Mouse (Mus musculus) G1E (cell line): ENCODE data around the gene Zfp174. TPM values are rescaled to one million over a fixed set of nuclear protein-coding genes. Genes with fewer than 3 reads are reported as not detected.

Experiments used
- ATAC-seq: 2 replicates; pipeline ENCODE4 v1.8.0; 2016; ENCODE audit warnings: mild to moderate bottlenecking; ENCODE audit not compliant: insufficient number of reproducible peaks, poor library complexity, low FRiP score, severe bottlenecking; ENCODE audit errors: extremely low read depth
- DNase-seq: peaks from one replicate; pipeline ENCODE4 v3.0.0; 2012; ENCODE audit warnings: low spot score
- H3K27me3 ChIP-seq: 2 replicates; pipeline ENCODE4 v1.6.1; 2012; ENCODE audit warnings: mild to moderate bottlenecking, low read length, inconsistent platforms; ENCODE audit not compliant: insufficient read depth
- H3K36me3 ChIP-seq: replicated peaks from 2 replicates; pipeline ENCODE3; 2012; ENCODE audit warnings: mild to moderate bottlenecking, inconsistent platforms
- H3K4me1 ChIP-seq: 2 replicates; pipeline ENCODE4 v1.6.1; 2012; ENCODE audit warnings: low read depth, low read length, inconsistent platforms, mixed read lengths; ENCODE audit not compliant: insufficient read depth
- H3K4me3 ChIP-seq: 2 replicates; pipeline ENCODE4 v1.5.1; 2012; ENCODE audit warnings: low read depth, mild to moderate bottlenecking, inconsistent platforms, low read length, moderate library complexity, mixed read lengths
- H3K9me3 ChIP-seq: replicated peaks from 2 replicates; pipeline ENCODE4 v1.6.1; 2012; ENCODE audit warnings: inconsistent platforms
- CTCF ChIP-seq: IDR thresholded peaks from 2 replicates; pipeline ENCODE4 v1.5.1; 2012; ENCODE audit warnings: low read depth, low read length, inconsistent platforms, mixed read lengths
- GATA1 ChIP-seq: IDR thresholded peaks from 2 replicates; pipeline ENCODE4 v1.6.1; 2012; ENCODE audit warnings: borderline replicate concordance, low read length, inconsistent platforms, mixed read lengths
- GATA2 ChIP-seq: IDR thresholded peaks from 2 replicates; pipeline ENCODE4 v1.6.1; 2012; ENCODE audit warnings: low read depth, low read length, inconsistent platforms, borderline replicate concordance
- POLR2AphosphoS5 ChIP-seq: IDR thresholded peaks from 2 replicates; pipeline ENCODE4 v1.6.1; 2012; ENCODE audit warnings: low read depth, low read length, inconsistent platforms; ENCODE audit not compliant: insufficient replicate concordance
- TAL1 ChIP-seq: conservative IDR thresholded peaks from 2 replicates; pipeline ENCODE4 v1.6.1; 2012; ENCODE audit warnings: low read depth, low read length, inconsistent platforms, mixed read lengths
- polyA plus RNA-seq: library from polyadenylated mRNA; stranded (reverse); fragments of >175 nt; gene quantifications from 2 replicates; pipeline ENCODE4 v1.2.3, GENCODE M21; 2012
- total RNA-seq, 2 experiments: library from RNA; stranded (forward) in 1 of 2; stranded (reverse) in 1 of 2; fragments of 200-1000 nt in 1 of 2; fragments of >200 nt in 1 of 2; fragmentation: Nextera tagmentation in 1 of 2; gene quantifications; 2 replicates each; pipeline ENCODE4 v1.2.3; 2014 to 2017

The Zfp174 gene
- total and polyA plus RNA-seq, 3 experiments: 0.16 to 2.8 (median 1.8) TPM

DNA sequence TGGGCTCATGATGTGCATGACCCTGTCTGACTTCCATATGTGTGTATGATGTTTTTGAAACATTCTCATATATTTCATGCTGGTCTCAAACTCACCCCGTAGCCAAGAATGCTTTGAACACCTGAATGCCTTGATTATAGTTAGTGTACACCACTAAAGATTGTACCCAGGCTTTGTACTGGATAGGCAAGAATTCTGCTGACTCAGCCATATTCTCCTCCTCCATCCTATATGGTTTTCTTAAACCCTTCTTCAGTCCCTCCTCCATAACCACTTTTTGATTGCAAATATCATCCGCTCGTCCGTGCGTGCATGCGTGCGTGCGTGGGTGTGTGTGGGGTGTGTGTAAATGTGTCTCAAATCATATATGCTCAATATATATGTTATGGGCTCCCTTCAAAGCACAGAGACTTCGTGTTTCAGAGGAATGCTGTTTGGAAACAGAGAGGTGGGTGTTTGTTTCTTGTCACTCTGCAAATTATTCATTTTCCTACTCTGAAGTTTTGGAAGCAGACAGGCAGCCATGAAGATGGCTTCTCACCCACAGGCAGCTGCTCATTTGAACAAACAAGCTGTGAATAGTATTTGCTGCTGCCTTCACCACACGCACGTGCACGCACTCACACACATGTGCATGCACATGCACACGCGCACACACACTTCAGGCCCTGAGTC is 44.7 kb downstream of the Zfp174 start:
- TF ChIP-seq CTCF (no peak), POLR2AphosphoS5 (no peak), GATA1 (no peak), GATA2 (no peak), TAL1 (no peak)
- DNase-seq (no peak), ATAC-seq (no peak)
- Histone ChIP-seq H3K36me3 (peaks cover 73% of the 10 kb centered on the region), H3K4me3 (no peak overlapping the region), H3K4me1 (peaks cover 19% of the 10 kb centered on the region), H3K9me3 (no peaks in the 10 kb centered on the region), H3K27me3 (no peaks in the 10 kb centered on the region)

DNA sequence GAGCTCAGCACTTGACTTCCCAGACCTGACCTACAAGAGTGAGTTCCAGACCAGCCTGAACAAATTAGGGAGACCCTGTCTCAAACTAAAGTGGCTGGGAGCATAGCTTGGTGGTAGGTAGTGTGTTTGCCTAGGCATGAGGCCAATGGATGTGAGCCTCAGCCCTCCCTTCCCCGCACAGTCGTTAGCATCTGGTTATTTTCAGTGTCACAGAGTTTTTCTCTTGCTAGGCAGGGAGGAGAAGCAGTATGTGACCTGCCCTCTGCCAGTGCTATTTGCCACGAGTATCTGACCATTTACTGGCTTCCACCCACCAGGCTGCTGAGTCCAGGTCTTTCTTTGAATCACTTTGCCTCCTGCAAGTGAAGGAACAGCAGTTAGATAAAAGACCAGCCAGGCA is 46.7 kb downstream of the Zfp174 start:
- Histone ChIP-seq H3K36me3 (peaks cover 79% of the 10 kb centered on the region), H3K4me1 (peaks cover 15% of the 10 kb centered on the region)
- no peak for DNase-seq

GRCm38 (mm10) chr16:3895173-3895792 is 48.2 kb downstream of the Zfp174 start:
- ATAC-seq: peak; percentile 94
- Histone ChIP-seq H3K4me1 (peaks cover 15% of the 10 kb centered on the region), H3K36me3 (peaks cover 88% of the 10 kb centered on the region), H3K27me3 (no peaks in the 10 kb centered on the region), H3K4me3 (no peak overlapping the region), H3K9me3 (no peaks in the 10 kb centered on the region)
- no peak for DNase-seq
- TF ChIP-seq GATA1 (no peak), GATA2 (no peak), POLR2AphosphoS5 (no peak), TAL1 (no peak), CTCF (no peak)

More for the DNA sequence above, 46.7 kb downstream of the Zfp174 start:
- ATAC-seq: no peak
- Histone ChIP-seq H3K4me3 (no peak overlapping the region), H3K27me3 (no peaks in the 10 kb centered on the region), H3K9me3 (no peaks in the 10 kb centered on the region)
- no peak for TF ChIP-seq GATA2
- TF ChIP-seq CTCF: no peak
- no peak for TF ChIP-seq GATA1
- TF ChIP-seq TAL1: no peak

- ATAC-seq: no peak
- H3K4me3 ChIP-seq: no peak overlapping the region
Measured at GRCm38 (mm10) chr16:3896046-3896445, 49.0 kb downstream of the Zfp174 start.

GRCm38 (mm10) chr16:3896553-3896952 is 49.5 kb downstream of the Zfp174 start:
- Histone ChIP-seq H3K4me1 (peaks cover 15% of the 10 kb centered on the region), H3K36me3 (peaks cover 92% of the 10 kb centered on the region), H3K4me3 (no peak overlapping the region), H3K9me3 (no peaks in the 10 kb centered on the region), H3K27me3 (no peaks in the 10 kb centered on the region)
- ATAC-seq: no peak
- TF ChIP-seq POLR2AphosphoS5 (no peak), GATA2 (no peak), TAL1 (no peak), CTCF (no peak), GATA1 (no peak)
- DNase-seq: no peak

More at GRCm38 (mm10) chr16:3896046-3896445, 49.0 kb downstream of the Zfp174 start:
- H3K4me1 ChIP-seq: peaks cover 15% of the 10 kb centered on the region
- peaks cover 91% of the 10 kb centered on the region for H3K36me3 ChIP-seq
- TF ChIP-seq POLR2AphosphoS5 (no peak), CTCF (no peak), TAL1 (no peak), GATA2 (no peak), GATA1 (no peak)
- H3K9me3 ChIP-seq: no peaks in the 10 kb centered on the region
- H3K27me3 ChIP-seq: no peaks in the 10 kb centered on the region
- no peak for DNase-seq

GRCm38 (mm10) chr16:3907471-3907870 is 60.4 kb downstream of the Zfp174 start:
- Histone ChIP-seq H3K4me3 (peak overlapping the region; percentile 18; the same call in 1 of the 2 replicates), H3K36me3 (peaks cover 67% of the 10 kb centered on the region), H3K9me3 (no peaks in the 10 kb centered on the region), H3K4me1 (peaks cover 19% of the 10 kb centered on the region), H3K27me3 (no peaks in the 10 kb centered on the region)
- DNase-seq (no peak), ATAC-seq (no peak)
- TF ChIP-seq CTCF (no peak), POLR2AphosphoS5 (no peak), TAL1 (no peak), GATA2 (no peak), GATA1 (no peak)

Other genes starting within 250 kb of the Zfp174 start
- not detected in 2 replicates for gene Mefv, start 129.2 kb upstream of the Zfp174 start, total RNA-seq (2014; fragmentation: Nextera tagmentation)
- 0.11 and 0.12 TPM in 2 replicates for gene Mefv, start 129.2 kb upstream of the Zfp174 start, total RNA-seq (2017)
- not detected in 2 replicates for gene Mefv, start 129.2 kb upstream of the Zfp174 start, polyA plus RNA-seq
- gene Zfp263, start 103.2 kb upstream of the Zfp174 start, total RNA-seq (2014; fragmentation: Nextera tagmentation): 35.8 and 50.7 TPM in 2 replicates
- 36.4 and 43.3 TPM in 2 replicates for gene Zfp263, start 103.2 kb upstream of the Zfp174 start, total RNA-seq (2017)
- 20.7 and 25.3 TPM in 2 replicates for gene Zfp263, start 103.2 kb upstream of the Zfp174 start, polyA plus RNA-seq
- gene Olfr15, start 16.4 kb upstream of the Zfp174 start, total RNA-seq (2014; fragmentation: Nextera tagmentation): not detected in 2 replicates
- 0.06 and 0.11 TPM in 2 replicates for gene Olfr15, start 16.4 kb upstream of the Zfp174 start, total RNA-seq (2017)
- not detected in 2 replicates for gene Olfr15, start 16.4 kb upstream of the Zfp174 start, polyA plus RNA-seq
- 57.5 and 71.6 TPM in 2 replicates for gene Naa60, start 25.1 kb downstream of the Zfp174 start, total RNA-seq (2014; fragmentation: Nextera tagmentation)
- 25.6 and 25.7 TPM in 2 replicates for gene Naa60, start 25.1 kb downstream of the Zfp174 start, total RNA-seq (2017)
- 26.0 and 28.7 TPM in 2 replicates for gene Naa60, start 25.1 kb downstream of the Zfp174 start, polyA plus RNA-seq
- 23.3 and 23.6 TPM in 2 replicates for gene Zfp597, start 37.3 kb downstream of the Zfp174 start, total RNA-seq (2014; fragmentation: Nextera tagmentation)
- 24.2 and 26.7 TPM in 2 replicates for gene Zfp597, start 37.3 kb downstream of the Zfp174 start, total RNA-seq (2017)
- 2.7 and 3.0 TPM in 2 replicates for gene Zfp597, start 37.3 kb downstream of the Zfp174 start, polyA plus RNA-seq
- gene Gm20695, start 37.4 kb downstream of the Zfp174 start, total RNA-seq (2014; fragmentation: Nextera tagmentation): not detected in 2 replicates
- 0.33 TPM in 1 of 2 replicates, not detected in the other for gene Gm20695, start 37.4 kb downstream of the Zfp174 start, total RNA-seq (2017)
- gene Gm20695, start 37.4 kb downstream of the Zfp174 start, polyA plus RNA-seq: not detected in 2 replicates
- 1.7 and 6.2 TPM in 2 replicates for gene 1700037C18Rik, start 61.4 kb downstream of the Zfp174 start, total RNA-seq (2014; fragmentation: Nextera tagmentation)
- 2.2 and 2.5 TPM in 2 replicates for gene 1700037C18Rik, start 61.4 kb downstream of the Zfp174 start, total RNA-seq (2017)
- 8.2 and 11.1 TPM in 2 replicates for gene 1700037C18Rik, start 61.4 kb downstream of the Zfp174 start, polyA plus RNA-seq
- gene Cluap1, start 61.5 kb downstream of the Zfp174 start, total RNA-seq (2014; fragmentation: Nextera tagmentation): 12.0 and 24.2 TPM in 2 replicates
- 26.4 and 26.9 TPM in 2 replicates for gene Cluap1, start 61.5 kb downstream of the Zfp174 start, total RNA-seq (2017)
- gene Cluap1, start 61.5 kb downstream of the Zfp174 start, polyA plus RNA-seq: 23.6 and 30.4 TPM in 2 replicates
- not detected in 2 replicates for gene Nlrc3, start 129.4 kb downstream of the Zfp174 start, total RNA-seq (2014; fragmentation: Nextera tagmentation)
- 0.16 and 0.23 TPM in 2 replicates for gene Nlrc3, start 129.4 kb downstream of the Zfp174 start, total RNA-seq (2017)
- gene Nlrc3, start 129.4 kb downstream of the Zfp174 start, polyA plus RNA-seq: not detected in 2 replicates
- 47.5 and 51.8 TPM in 2 replicates for gene Slx4, start 156.5 kb downstream of the Zfp174 start, total RNA-seq (2014; fragmentation: Nextera tagmentation)
- gene Slx4, start 156.5 kb downstream of the Zfp174 start, total RNA-seq (2017): 30.8 and 36.8 TPM in 2 replicates
- gene Slx4, start 156.5 kb downstream of the Zfp174 start, polyA plus RNA-seq: 17.0 and 22.0 TPM in 2 replicates
- gene Dnase1, start 189.7 kb downstream of the Zfp174 start, total RNA-seq (2014; fragmentation: Nextera tagmentation): not detected in 2 replicates
- gene Dnase1, start 189.7 kb downstream of the Zfp174 start, total RNA-seq (2017): 0.41 and 0.49 TPM in 2 replicates
- gene Dnase1, start 189.7 kb downstream of the Zfp174 start, polyA plus RNA-seq: not detected in 2 replicates
- gene Trap1, start 230.6 kb downstream of the Zfp174 start, total RNA-seq (2014; fragmentation: Nextera tagmentation): 134 and 135 TPM in 2 replicates
- gene Trap1, start 230.6 kb downstream of the Zfp174 start, total RNA-seq (2017): 111 and 117 TPM in 2 replicates
- gene Trap1, start 230.6 kb downstream of the Zfp174 start, polyA plus RNA-seq: 413 and 470 TPM in 2 replicates